Mouse (Mus musculus) heart, adult 11 months (tissue): ENCODE measurements around the gene Mrgpre.

Source experiments
- DNase-seq: peaks from one replicate; pipeline ENCODE4 v3.0.0; 2022

Gene Mrgpre

GRCm38 (mm10) chr7:143733746-143734145 is 50.6 kb downstream of the Mrgpre start:
- DNase-seq = no peak

- peak; percentile 97 for DNase-seq
These were observed 54.4 kb downstream of the Mrgpre start for GRCm38 (mm10) chr7:143729886-143730285.
